Mouse (Mus musculus) G1E (cell line): ENCODE data around the gene Haus5.

Source experiments
- CTCF ChIP-seq: IDR thresholded peaks from 2 replicates; pipeline ENCODE4 v1.5.1; 2012; ENCODE audit warnings: low read depth, low read length, inconsistent platforms, mixed read lengths
- GATA1 ChIP-seq: IDR thresholded peaks from 2 replicates; pipeline ENCODE4 v1.6.1; 2012; ENCODE audit warnings: borderline replicate concordance, low read length, inconsistent platforms, mixed read lengths
- GATA2 ChIP-seq: IDR thresholded peaks from 2 replicates; pipeline ENCODE4 v1.6.1; 2012; ENCODE audit warnings: low read depth, low read length, inconsistent platforms, borderline replicate concordance
- POLR2AphosphoS5 ChIP-seq: IDR thresholded peaks from 2 replicates; pipeline ENCODE4 v1.6.1; 2012; ENCODE audit warnings: low read depth, low read length, inconsistent platforms; ENCODE audit not compliant: insufficient replicate concordance
- TAL1 ChIP-seq: conservative IDR thresholded peaks from 2 replicates; pipeline ENCODE4 v1.6.1; 2012; ENCODE audit warnings: low read depth, low read length, inconsistent platforms, mixed read lengths

GRCm38 (mm10) chr7:30614454-30614853 is 50.3 kb downstream of the Haus5 start:
- TF ChIP-seq CTCF: no peak
- TF ChIP-seq GATA1: no peak
- TF ChIP-seq TAL1: no peak
- no peak for TF ChIP-seq GATA2
- TF ChIP-seq POLR2AphosphoS5: no peak
